Comparison of ENCODE assay signal across 16 mouse cellular contexts in the genomic region with DNA sequence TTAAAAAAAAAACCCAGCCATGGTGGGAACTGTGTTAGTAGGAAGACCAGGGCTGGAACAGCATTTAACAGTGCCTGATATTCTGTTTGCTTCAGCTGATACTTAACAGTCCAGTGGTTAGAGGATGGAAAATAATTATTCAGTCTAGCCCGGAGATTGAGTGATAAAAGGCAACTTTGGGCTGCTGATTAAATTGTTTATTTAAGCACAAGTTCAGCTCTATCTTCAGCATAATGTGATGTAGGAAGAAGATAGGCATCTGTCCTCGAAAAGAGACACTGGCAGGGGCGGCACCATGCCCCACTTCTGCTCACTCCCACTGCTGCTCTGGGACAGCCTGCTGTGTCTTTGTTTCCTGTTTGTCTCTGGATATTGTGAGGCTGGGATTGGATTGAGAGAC.
"Had no signal": no experiment of that assay in that cellular context is flagged by ENCODE, and none has a peak within 500 bp of the region (broad histone marks: within the 10 kb centered on the region; RNA-seq: fewer than 3 reads in every experiment).

No protein-coding gene starts in this region.

- H3K4me2 ChIP-seq: limb, embryonic 12.5 days; liver, embryonic 13.5 days; neural tube, embryonic 13.5 days had no signal

- H3K9ac ChIP-seq: limb, embryonic 12.5 days; liver, embryonic 13.5 days; liver, postnatal 0 days; neural tube, embryonic 13.5 days had no signal

- DNase-seq: kidney, adult 9 months; kidney, postnatal 36 days; layer of hippocampus, adult 9-11 months; layer of hippocampus, postnatal 36 days; liver; liver, embryonic 13.5 days; liver, postnatal 0 days; midbrain, embryonic 14.5 days; spleen, adult 18-20 months; thymus, adult 18-20 months; thymus, postnatal 14 days had no signal

- H3K27ac ChIP-seq: kidney, postnatal 0 days; limb, embryonic 12.5 days; liver, embryonic 13.5 days; midbrain, embryonic 10.5 days; neural tube, embryonic 13.5 days had no signal

- ATAC-seq: liver, postnatal 0 days had no signal

- H3K36me3 ChIP-seq: limb, embryonic 12.5 days; liver, embryonic 13.5 days; midbrain, embryonic 10.5 days; neural tube, embryonic 13.5 days had no signal

- H3K9me3 ChIP-seq: limb, embryonic 12.5 days; liver, embryonic 13.5 days; midbrain, embryonic 10.5 days; neural tube, embryonic 13.5 days had no signal

- H3K27me3 ChIP-seq: liver, embryonic 13.5 days; neural tube, embryonic 13.5 days had no signal

- H3K4me3 ChIP-seq: limb, embryonic 12.5 days; liver, embryonic 13.5 days; midbrain, embryonic 10.5 days; myocyte; neural tube, embryonic 13.5 days had no signal

- H3K4me1 ChIP-seq: liver, embryonic 13.5 days; midbrain, embryonic 10.5 days; neural tube, embryonic 13.5 days had no signal
